Mouse (Mus musculus): ENCODE results near the gene Galnt10. TPM values are rescaled to one million over a fixed set of nuclear protein-coding genes. Genes with fewer than 3 reads are reported as not detected.

Galnt10 gene
- polyA plus RNA-seq, 1 experiment = 7.8 TPM

- no peaks in the 10 kb centered on the region for H3K27me3 ChIP-seq (ENCODE audit: control insufficient read depth)
- H3K9me3 ChIP-seq (ENCODE audit: control insufficient read depth, low read length) = peaks cover 3% of the 10 kb centered on the region; the same call in 1 of the 2 replicates
- H3K4me3 ChIP-seq (replicated peaks) = no peak overlapping the region
- H3K4me1 ChIP-seq (ENCODE audit: control insufficient read depth) = peaks cover 17% of the 10 kb centered on the region
- TF ChIP-seq GATA1 (IDR thresholded peaks at IDR 0.05; ENCODE audit: low read length) (no peak), TAL1 (IDR thresholded peaks at IDR 0.05; ENCODE audit: low read length) (no peak)
- H3K36me3 ChIP-seq (ENCODE audit: control insufficient read depth) = peaks cover 90% of the 10 kb centered on the region
Measured at GRCm38 (mm10) chr11:57701193-57701925, 56.1 kb downstream of the Galnt10 start.

- Histone ChIP-seq H3K9me3 (ENCODE audit: control insufficient read depth, low read length) (peaks cover 7% of the 10 kb centered on the region), H3K27me3 (ENCODE audit: control insufficient read depth) (no peaks in the 10 kb centered on the region), H3K4me3 (replicated peaks) (no peak overlapping the region), H3K36me3 (ENCODE audit: control insufficient read depth) (peaks cover 89% of the 10 kb centered on the region), H3K4me1 (ENCODE audit: control insufficient read depth) (peaks cover 23% of the 10 kb centered on the region)
- TF ChIP-seq GATA1 (IDR thresholded peaks at IDR 0.05; ENCODE audit: low read length) (no peak), TAL1 (IDR thresholded peaks at IDR 0.05; ENCODE audit: low read length) (no peak)
Measured at GRCm38 (mm10) chr11:57701956-57702355, 56.7 kb downstream of the Galnt10 start.

GRCm38 (mm10) chr11:57706620-57707019, 61.4 kb downstream of the Galnt10 start:
- H3K4me1 ChIP-seq (ENCODE audit: control insufficient read depth) = peaks cover 53% of the 10 kb centered on the region
- H3K9me3 ChIP-seq (ENCODE audit: control insufficient read depth, low read length) = peaks cover 11% of the 10 kb centered on the region
- TF ChIP-seq GATA1 (IDR thresholded peaks at IDR 0.05; ENCODE audit: low read length) = no peak
- no peak overlapping the region for H3K4me3 ChIP-seq (replicated peaks)
- no peaks in the 10 kb centered on the region for H3K27me3 ChIP-seq (ENCODE audit: control insufficient read depth)
- H3K36me3 ChIP-seq (ENCODE audit: control insufficient read depth) = peaks cover 82% of the 10 kb centered on the region

GRCm38 (mm10) chr11:57707114-57707798, 62.0 kb downstream of the Galnt10 start:
- peaks cover 11% of the 10 kb centered on the region for H3K9me3 ChIP-seq (ENCODE audit: control insufficient read depth, low read length)
- H3K27me3 ChIP-seq (ENCODE audit: control insufficient read depth) = no peaks in the 10 kb centered on the region
- TF ChIP-seq TAL1 (IDR thresholded peaks at IDR 0.05; ENCODE audit: low read length) (0 out of 3 replicates have a peak, but pooled peaks have one; percentile 28), GATA1 (IDR thresholded peaks at IDR 0.05; ENCODE audit: low read length) (peak; percentile 89)
- peaks cover 53% of the 10 kb centered on the region for H3K4me1 ChIP-seq (ENCODE audit: control insufficient read depth)
- H3K36me3 ChIP-seq (ENCODE audit: control insufficient read depth) = peaks cover 76% of the 10 kb centered on the region
- peak overlapping the region; percentile 5 for H3K4me3 ChIP-seq (replicated peaks)

GRCm38 (mm10) chr11:57708174-57709154, 63.2 kb downstream of the Galnt10 start:
- Histone ChIP-seq H3K9me3 (ENCODE audit: control insufficient read depth, low read length) (peaks cover 11% of the 10 kb centered on the region), H3K36me3 (ENCODE audit: control insufficient read depth) (peaks cover 64% of the 10 kb centered on the region), H3K27me3 (ENCODE audit: control insufficient read depth) (no peaks in the 10 kb centered on the region), H3K4me1 (ENCODE audit: control insufficient read depth) (peaks cover 63% of the 10 kb centered on the region), H3K4me3 (replicated peaks) (no peak overlapping the region)
- TF ChIP-seq GATA1 (IDR thresholded peaks at IDR 0.05; ENCODE audit: low read length) (no peak), TAL1 (IDR thresholded peaks at IDR 0.05; ENCODE audit: low read length) (no peak)

GRCm38 (mm10) chr11:57713960-57714359, 68.7 kb downstream of the Galnt10 start:
- H3K9me3 ChIP-seq (ENCODE audit: control insufficient read depth, low read length) = no peaks in the 10 kb centered on the region
- H3K27me3 ChIP-seq (ENCODE audit: control insufficient read depth) = no peaks in the 10 kb centered on the region
- H3K4me1 ChIP-seq (ENCODE audit: control insufficient read depth) = peaks cover 38% of the 10 kb centered on the region
- no peak overlapping the region for H3K4me3 ChIP-seq (replicated peaks)
- TF ChIP-seq GATA1 (IDR thresholded peaks at IDR 0.05; ENCODE audit: low read length) (no peak), TAL1 (IDR thresholded peaks at IDR 0.05; ENCODE audit: low read length) (no peak)
- H3K36me3 ChIP-seq (ENCODE audit: control insufficient read depth) = peaks cover 30% of the 10 kb centered on the region

GRCm38 (mm10) chr11:57716721-57717120, 71.5 kb downstream of the Galnt10 start:
- TF ChIP-seq GATA1 (IDR thresholded peaks at IDR 0.05; ENCODE audit: low read length) (no peak), TAL1 (IDR thresholded peaks at IDR 0.05; ENCODE audit: low read length) (no peak)

GRCm38 (mm10) chr11:57717432-57717831, 72.2 kb downstream of the Galnt10 start:
- Histone ChIP-seq H3K36me3 (ENCODE audit: control insufficient read depth) (peaks cover 37% of the 10 kb centered on the region), H3K9me3 (ENCODE audit: control insufficient read depth, low read length) (no peaks in the 10 kb centered on the region), H3K4me1 (ENCODE audit: control insufficient read depth) (peaks cover 19% of the 10 kb centered on the region), H3K27me3 (ENCODE audit: control insufficient read depth) (no peaks in the 10 kb centered on the region), H3K4me3 (replicated peaks) (no peak overlapping the region)
- TF ChIP-seq TAL1 (IDR thresholded peaks at IDR 0.05; ENCODE audit: low read length) (no peak), GATA1 (IDR thresholded peaks at IDR 0.05; ENCODE audit: low read length) (no peak)

More at GRCm38 (mm10) chr11:57716721-57717120, 71.5 kb downstream of the Galnt10 start:
- Histone ChIP-seq H3K4me1 (ENCODE audit: control insufficient read depth) (peaks cover 21% of the 10 kb centered on the region), H3K36me3 (ENCODE audit: control insufficient read depth) (peaks cover 31% of the 10 kb centered on the region), H3K27me3 (ENCODE audit: control insufficient read depth) (no peaks in the 10 kb centered on the region), H3K9me3 (ENCODE audit: control insufficient read depth, low read length) (no peaks in the 10 kb centered on the region), H3K4me3 (replicated peaks) (no peak overlapping the region)

All from erythroblast, embryonic 14.5 days (primary cell).